In genomic region chr9:27643312-27643711, GRCm38 (mm10) we compare ENCODE assay signal across 25 mouse cellular contexts.
DNase-seq lines count a peak whose midpoint lies in the region; ATAC-seq and TF ChIP-seq lines count a peak whose summit lies in the region.
"Had no signal": no experiment of that assay in that cellular context is flagged by ENCODE, and none has a peak within 500 bp of the region (broad histone marks: within the 10 kb centered on the region; RNA-seq: fewer than 3 reads in every experiment).

No protein-coding gene starts in this region.

- no peak overlapping the region for H3K9ac ChIP-seq in heart, embryonic 16.5 days (ENCODE audit: low read length)
- no peak overlapping the region for H3K9ac ChIP-seq in heart, adult 2 months (ENCODE audit: low read depth, low read length)
- no peak overlapping the region for H3K9ac ChIP-seq in liver, embryonic 11.5 days (ENCODE audit: low read depth, low read length)
- no peak overlapping the region for H3K9ac ChIP-seq in liver, postnatal 0 days (replicated peaks)
- H3K9ac ChIP-seq in MEL (ENCODE audit: control insufficient read depth, low read depth, low read length, poor library complexity, severe bottlenecking), result no peak overlapping the region
- H3K9ac ChIP-seq in liver, embryonic 13.5 days, result no peak overlapping the region
- H3K9ac ChIP-seq: embryonic facial prominence, embryonic 13.5 days; forebrain, embryonic 12.5 days; forebrain, embryonic 15.5 days; heart, embryonic 12.5 days; hindbrain, embryonic 12.5 days; hindbrain, embryonic 15.5 days had no signal

- no peak for TF ChIP-seq CTCF in heart, adult 2 months (IDR thresholded peaks at IDR 0.05)
- no peak for TF ChIP-seq CTCF in liver, postnatal 0 days (IDR thresholded peaks at IDR 0.05; ENCODE audit: low read depth)
- no peak for TF ChIP-seq CTCF in MEL (IDR thresholded peaks at IDR 0.05 in 2 of 3, conservative IDR thresholded peaks at IDR 0.05 in 1 of 3; ENCODE audit: control insufficient read depth in 1 of 3, insufficient read depth in 1 of 3, low read depth in 2 of 3, low read length in 3 of 3, poor library complexity in 1 of 3, severe bottlenecking in 1 of 3)

- H3K27ac ChIP-seq in heart, embryonic 16.5 days (ENCODE audit: low read length), result peak overlapping the region; percentile 32; the same call in 1 of the 2 replicates
- H3K27ac ChIP-seq in heart, adult 2 months, result no peak overlapping the region
- no peak overlapping the region for H3K27ac ChIP-seq in liver, embryonic 11.5 days (ENCODE audit: low read depth, low read length)
- no peak overlapping the region for H3K27ac ChIP-seq in liver, postnatal 0 days (ENCODE audit: low read depth)
- H3K27ac ChIP-seq in MEL (ENCODE audit: control insufficient read depth, low read depth, low read length), result peak overlapping the region; percentile 37; the same call in 1 of the 2 replicates
- H3K27ac ChIP-seq in liver, embryonic 13.5 days, result no peak overlapping the region
- H3K27ac ChIP-seq: embryonic facial prominence, embryonic 10.5 days; embryonic facial prominence, embryonic 13.5 days; forebrain, embryonic 12.5 days; forebrain, embryonic 15.5 days; hindbrain, embryonic 12.5 days; hindbrain, embryonic 15.5 days had no signal

- H3K9me3 ChIP-seq in heart, embryonic 16.5 days (replicated peaks; ENCODE audit: control insufficient read depth, low read length), result no peaks in the 10 kb centered on the region
- H3K9me3 ChIP-seq in liver, embryonic 11.5 days (ENCODE audit: control insufficient read depth, low read length), result no peaks in the 10 kb centered on the region
- no peaks in the 10 kb centered on the region for H3K9me3 ChIP-seq in liver, postnatal 0 days (ENCODE audit: low read length)
- H3K9me3 ChIP-seq in MEL (replicated peaks; ENCODE audit: insufficient read depth, low read length), result no peaks in the 10 kb centered on the region
- no peaks in the 10 kb centered on the region for H3K9me3 ChIP-seq in liver, embryonic 13.5 days (replicated peaks)
- H3K9me3 ChIP-seq: embryonic facial prominence, embryonic 10.5 days; embryonic facial prominence, embryonic 13.5 days; forebrain, embryonic 12.5 days; forebrain, embryonic 15.5 days; G1E; heart, embryonic 12.5 days; hindbrain, embryonic 12.5 days; hindbrain, embryonic 15.5 days had no signal

- 10% methylated on average over 1 of the region's 1 CpGs for WGBS in heart, embryonic 16.5 days
- 19% methylated on average over 1 of the region's 1 CpGs for whole genome bisulfite sequencing in heart, adult 2 months
- 20% methylated on average over 1 of the region's 1 CpGs for WGBS in liver, embryonic 11.5 days
- WGBS in liver, postnatal 0 days (ENCODE audit: insufficient replicate concordance), result 45% methylated on average over 1 of the region's 1 CpGs
- WGBS in liver, embryonic 13.5 days (ENCODE audit: insufficient replicate concordance), result 10% methylated on average over 1 of the region's 1 CpGs

- H3K79me2 ChIP-seq in heart, adult 2 months (replicated peaks; ENCODE audit: control insufficient read depth, insufficient read depth, low read length), result no peaks in the 10 kb centered on the region
- H3K79me2 ChIP-seq in MEL (ENCODE audit: control insufficient read depth, insufficient read depth, low read length, poor library complexity), result no peaks in the 10 kb centered on the region

- no peak for TF ChIP-seq POLR2A in heart, adult 2 months (IDR thresholded peaks at IDR 0.05; ENCODE audit: insufficient read depth, low read depth, low read length)
- TF ChIP-seq POLR2A in MEL (IDR thresholded peaks at IDR 0.05; ENCODE audit: control insufficient read depth in 1 of 2, insufficient read depth in 1 of 2, low read depth in 1 of 2, low read length in 2 of 2, poor library complexity in 1 of 2), result no peak

- no peaks in the 10 kb centered on the region for H3K27me3 ChIP-seq in heart, embryonic 16.5 days (ENCODE audit: control insufficient read depth, insufficient read depth, low read length)
- no peaks in the 10 kb centered on the region for H3K27me3 ChIP-seq in heart, adult 2 months (ENCODE audit: control insufficient read depth, insufficient read depth, low read length)
- H3K27me3 ChIP-seq in liver, embryonic 11.5 days (replicated peaks; ENCODE audit: control insufficient read depth, insufficient read depth, low read length), result no peaks in the 10 kb centered on the region
- no peaks in the 10 kb centered on the region for H3K27me3 ChIP-seq in liver, postnatal 0 days (ENCODE audit: insufficient read depth, low read length)
- no peaks in the 10 kb centered on the region for H3K27me3 ChIP-seq in MEL (ENCODE audit: control insufficient read depth in 1 of 2, insufficient read depth in 2 of 2, low read length in 2 of 2)
- no peaks in the 10 kb centered on the region for H3K27me3 ChIP-seq in liver, embryonic 13.5 days
- H3K27me3 ChIP-seq: CH12.LX; embryonic facial prominence, embryonic 13.5 days; forebrain, embryonic 12.5 days; forebrain, embryonic 15.5 days; heart, embryonic 12.5 days; hindbrain, embryonic 12.5 days; hindbrain, embryonic 15.5 days had no signal

- no peak overlapping the region for H3K4me2 ChIP-seq in heart, embryonic 16.5 days (ENCODE audit: low read depth, low read length)
- H3K4me2 ChIP-seq in liver, embryonic 11.5 days, result no peak overlapping the region
- H3K4me2 ChIP-seq in liver, postnatal 0 days (ENCODE audit: low read depth, low read length), result no peak overlapping the region
- no peak overlapping the region for H3K4me2 ChIP-seq in liver, embryonic 13.5 days
- H3K4me2 ChIP-seq: embryonic facial prominence, embryonic 13.5 days; forebrain, embryonic 12.5 days; forebrain, embryonic 15.5 days; heart, embryonic 12.5 days; hindbrain, embryonic 12.5 days; hindbrain, embryonic 15.5 days had no signal

- intact Hi-C loops in heart, adult 2 months (cut with DNase I), result no loop called here

- ATAC-seq in heart, embryonic 16.5 days (replicated peaks; ENCODE audit: extremely low read depth, insufficient read depth, low FRiP score), result no peak; the same call in 1 of the 2 replicates
- ATAC-seq in liver, embryonic 11.5 days (replicated peaks; ENCODE audit: low FRiP score), result peak; percentile 53; the same call in 1 of the 2 replicates
- ATAC-seq in liver, postnatal 0 days, result no peak
- ATAC-seq in liver, embryonic 13.5 days (ENCODE audit: low read depth), result peak; percentile 34; the same call in 1 of the 2 replicates
- ATAC-seq: activated CD4-positive, CD25-positive, alpha-beta regulatory T cell, adult 4 months; forebrain, embryonic 15.5 days had no signal

- H3K4me3 ChIP-seq in heart, embryonic 16.5 days (ENCODE audit: low read length), result no peak overlapping the region
- no peak overlapping the region for H3K4me3 ChIP-seq in heart, adult 2 months
- H3K4me3 ChIP-seq in liver, embryonic 11.5 days (ENCODE audit: low read depth, low read length), result no peak overlapping the region
- H3K4me3 ChIP-seq in liver, postnatal 0 days (ENCODE audit: low read depth, low read length), result no peak overlapping the region
- H3K4me3 ChIP-seq in MEL (ENCODE audit: control insufficient read depth in 1 of 2, insufficient read depth in 1 of 2, low read depth in 2 of 2, low read length in 2 of 2), result no peak overlapping the region
- H3K4me3 ChIP-seq in liver, embryonic 13.5 days (replicated peaks), result no peak overlapping the region
- H3K4me3 ChIP-seq: embryonic facial prominence, embryonic 10.5 days; embryonic facial prominence, embryonic 13.5 days; erythroblast, embryonic 14.5 days; forebrain, embryonic 12.5 days; forebrain, embryonic 15.5 days; heart, embryonic 12.5 days; hindbrain, embryonic 12.5 days; hindbrain, embryonic 15.5 days had no signal

- H3K36me3 ChIP-seq in heart, embryonic 16.5 days (ENCODE audit: control insufficient read depth, insufficient read depth), result no peaks in the 10 kb centered on the region
- H3K36me3 ChIP-seq in heart, adult 2 months (ENCODE audit: control insufficient read depth, insufficient read depth, low read length), result no peaks in the 10 kb centered on the region
- H3K36me3 ChIP-seq in liver, embryonic 11.5 days (ENCODE audit: control insufficient read depth, insufficient read depth, low read length), result no peaks in the 10 kb centered on the region
- no peaks in the 10 kb centered on the region for H3K36me3 ChIP-seq in liver, postnatal 0 days (replicated peaks; ENCODE audit: insufficient read depth, low read length)
- peaks cover 0 to 22% of the 10 kb centered on the region in 2 experiments; a peak in 2 of 4 replicates for H3K36me3 ChIP-seq in MEL (ENCODE audit: control insufficient read depth in 1 of 2, insufficient read depth in 2 of 2, low read length in 2 of 2)
- H3K36me3 ChIP-seq in liver, embryonic 13.5 days, result no peaks in the 10 kb centered on the region
- H3K36me3 ChIP-seq: embryonic facial prominence, embryonic 10.5 days; embryonic facial prominence, embryonic 13.5 days; forebrain, embryonic 12.5 days; forebrain, embryonic 15.5 days; G1E; heart, embryonic 12.5 days; hindbrain, embryonic 12.5 days; hindbrain, embryonic 15.5 days had no signal

- TF ChIP-seq RAD21 in MEL (IDR thresholded peaks at IDR 0.05; ENCODE audit: low read depth, low read length), result no peak

- DNase-seq in heart, adult 2 months, result no peak
- no peak for DNase-seq in liver, embryonic 11.5 days (ENCODE audit: low spot score)
- no peak for DNase-seq in liver, postnatal 0 days
- peak; percentile 58 for DNase-seq in MEL (ENCODE audit: low read depth, low spot score)
- DNase-seq in liver, embryonic 13.5 days, result no peak
- DNase-seq in kidney, adult 18-20 months, result no peak
- DNase-seq: adrenal gland, adult 8-10 months; adrenal gland, postnatal 25 days; B cell, adult 2 months; cerebellum, adult 11-12 months; cerebellum, adult 8-10 months; embryo, embryonic 11 days; gastrocnemius, postnatal 25 days had no signal

- H3K4me1 ChIP-seq in heart, embryonic 16.5 days (ENCODE audit: control insufficient read depth, insufficient read depth, low read length), result peaks cover 12% of the 10 kb centered on the region; the same call in 1 of the 2 replicates
- H3K4me1 ChIP-seq in heart, adult 2 months (ENCODE audit: control insufficient read depth, insufficient read depth, low read length), result no peaks in the 10 kb centered on the region; the same call in 1 of the 2 replicates
- H3K4me1 ChIP-seq in liver, embryonic 11.5 days (replicated peaks; ENCODE audit: control insufficient read depth, insufficient read depth, low read length), result peaks cover 7% of the 10 kb centered on the region
- no peaks in the 10 kb centered on the region for H3K4me1 ChIP-seq in liver, postnatal 0 days (ENCODE audit: insufficient read depth)
- peaks cover 21 to 35% of the 10 kb centered on the region in 2 experiments for H3K4me1 ChIP-seq in MEL (ENCODE audit: control insufficient read depth in 1 of 2, insufficient read depth in 2 of 2, low read length in 2 of 2)
- H3K4me1 ChIP-seq in liver, embryonic 13.5 days (replicated peaks), result peaks cover 5% of the 10 kb centered on the region; the same call in 1 of the 2 replicates
- H3K4me1 ChIP-seq: embryonic facial prominence, embryonic 10.5 days; embryonic facial prominence, embryonic 13.5 days; hindbrain, embryonic 12.5 days; hindbrain, embryonic 15.5 days had no signal

- TF ChIP-seq EP300 in heart, adult 2 months (IDR thresholded peaks at IDR 0.05; ENCODE audit: insufficient read depth, low read depth, low read length), result no peak
- no peak for TF ChIP-seq EP300 in liver, postnatal 0 days (IDR thresholded peaks at IDR 0.05; ENCODE audit: low read depth)
- TF ChIP-seq EP300 in MEL (IDR thresholded peaks at IDR 0.05; ENCODE audit: low read depth in 1 of 2, low read length in 2 of 2), result peak; percentile 80 to 89

TF ChIP-seq in MEL, 35 proteins besides CTCF, POLR2A, EP300 and RAD21 (continues in another document):
- TF ChIP-seq MYB (IDR thresholded peaks at IDR 0.05; ENCODE audit: low read depth, low read length), result peak; percentile 68; the same call in 1 of the 2 replicates

Comparison
In these comparisons a context has a peak if more than half of its experiments do, and no peak if none do; other contexts are left out.
1. ATAC-seq: peak in liver, embryonic 11.5 days (single experiment) and liver, embryonic 13.5 days (single experiment); none in heart, embryonic 16.5 days (single experiment) and liver, postnatal 0 days (single experiment).
2. H3K27ac ChIP-seq: peak in heart, embryonic 16.5 days (single experiment) and MEL (single experiment); none in heart, adult 2 months (single experiment), liver, embryonic 11.5 days (single experiment), liver, postnatal 0 days (single experiment) and liver, embryonic 13.5 days (single experiment).